8 mouse cellular contexts compared by ENCODE assay signal in genomic region chr2:30363773-30364650, GRCm38 (mm10). TPM values are rescaled to one million over a fixed set of nuclear protein-coding genes. Genes with fewer than 3 reads are reported as not detected.
DNase-seq lines count a peak whose midpoint lies in the region; ATAC-seq and TF ChIP-seq lines count a peak whose summit lies in the region.

Gene Miga2 (plus strand): TSS chr2:30364233.

- peak within 1 kb of the TSS; percentile 87 for H3K27ac ChIP-seq in forebrain, embryonic 10.5 days
- peak within 1 kb of the TSS; percentile 86 for H3K27ac ChIP-seq in heart, embryonic 15.5 days
- H3K27ac ChIP-seq in liver, embryonic 14.5 days = no peak within 1 kb of the TSS; the same call in 1 of the 2 replicates
- H3K27ac ChIP-seq in neural tube, embryonic 11.5 days (ENCODE audit: low read depth, low read length) = no peak within 1 kb of the TSS
- peak within 1 kb of the TSS; percentile 63; the same call in 1 of the 2 replicates for H3K27ac ChIP-seq in stomach, postnatal 0 days (replicated peaks)

- WGBS in forebrain, embryonic 10.5 days = under 1% methylated on average over 54 of the region's 54 CpGs
- under 1% methylated on average over 54 of the region's 54 CpGs for WGBS in heart, embryonic 15.5 days
- under 1% methylated on average over 54 of the region's 54 CpGs for WGBS in liver, embryonic 14.5 days (ENCODE audit: insufficient replicate concordance)
- WGBS in neural tube, embryonic 11.5 days = under 1% methylated on average over 54 of the region's 54 CpGs
- WGBS in stomach, postnatal 0 days = under 1% methylated on average over 53 of the region's 54 CpGs

- DNase-seq in CD8-positive naive resting alpha-beta T cell, adult 2 months (ENCODE audit: low read depth in 2 of 2, low spot score in 2 of 2) = peak; percentile 87 to 93
- peak; percentile 99 for DNase-seq in c-Kit-positive CD71-negative TER-119-negative erythroid progenitor cells, embryonic 14.5 days (ENCODE audit: low read depth)
- DNase-seq in forebrain, embryonic 10.5 days (ENCODE audit: extremely low spot score, low spot score) = peak; percentile 98
- peak; percentile 99 for DNase-seq in kidney, postnatal 25 days
- peak; percentile 98 to 99 (median 99) for DNase-seq in liver, embryonic 14.5 days (ENCODE audit: low read depth in 3 of 3, low spot score in 3 of 3)
- DNase-seq in neural tube, embryonic 11.5 days (ENCODE audit: low spot score) = peak; percentile 99
- peak; percentile 99 for DNase-seq in stomach, postnatal 0 days (ENCODE audit: low spot score)

- TF ChIP-seq CTCF in liver, embryonic 14.5 days (IDR thresholded peaks at IDR 0.05; ENCODE audit: low read depth) = 0 out of 2 replicates have a peak, but pooled peaks have one; percentile 1
- TF ChIP-seq CTCF in stomach, postnatal 0 days (IDR thresholded peaks at IDR 0.05; ENCODE audit: low read depth) = 0 out of 2 replicates have a peak, but pooled peaks have one; percentile 35

- peak; percentile 99 for ATAC-seq in heart, embryonic 15.5 days (replicated peaks; ENCODE audit: insufficient number of reproducible peaks, insufficient read depth, low FRiP score, low read depth)
- peak; percentile 95 for ATAC-seq in liver, embryonic 14.5 days (ENCODE audit: insufficient read depth)
- ATAC-seq in neural tube, embryonic 11.5 days (ENCODE audit: insufficient read depth, low FRiP score, low TSS enrichment) = peak; percentile 99
- ATAC-seq in stomach, postnatal 0 days (ENCODE audit: low FRiP score, low TSS enrichment) = peak; percentile 98

- no peaks in the 10 kb centered on the region; the same call in 1 of the 2 replicates for H3K27me3 ChIP-seq in forebrain, embryonic 10.5 days (ENCODE audit: poor library complexity, severe bottlenecking)
- no peaks in the 10 kb centered on the region for H3K27me3 ChIP-seq in heart, embryonic 15.5 days
- no peaks in the 10 kb centered on the region for H3K27me3 ChIP-seq in liver, embryonic 14.5 days (ENCODE audit: control insufficient read depth, insufficient read depth, low read length)
- H3K27me3 ChIP-seq in neural tube, embryonic 11.5 days (ENCODE audit: control insufficient read depth, insufficient read depth, low read length) = no peaks in the 10 kb centered on the region
- H3K27me3 ChIP-seq in stomach, postnatal 0 days (ENCODE audit: control insufficient read depth, insufficient read depth, low read length) = no peaks in the 10 kb centered on the region

- H3K9ac ChIP-seq in heart, embryonic 15.5 days = peak within 1 kb of the TSS; percentile 93
- H3K9ac ChIP-seq in liver, embryonic 14.5 days (replicated peaks) = peak within 1 kb of the TSS; percentile 64
- H3K9ac ChIP-seq in neural tube, embryonic 11.5 days (ENCODE audit: low read length) = peak within 1 kb of the TSS; percentile 77
- H3K9ac ChIP-seq in stomach, postnatal 0 days (ENCODE audit: low read length) = peak within 1 kb of the TSS; percentile 79

- H3K4me1 ChIP-seq in forebrain, embryonic 10.5 days = peaks cover 18% of the 10 kb centered on the region
- H3K4me1 ChIP-seq in heart, embryonic 15.5 days (replicated peaks) = peaks cover 31% of the 10 kb centered on the region
- peaks cover 13 to 15% of the 10 kb centered on the region in 2 experiments for H3K4me1 ChIP-seq in liver, embryonic 14.5 days (replicated peaks; ENCODE audit: control insufficient read depth in 2 of 2, insufficient read depth in 2 of 2, low read length in 1 of 2)
- peaks cover 11% of the 10 kb centered on the region for H3K4me1 ChIP-seq in neural tube, embryonic 11.5 days (ENCODE audit: control insufficient read depth, insufficient read depth, low read length)
- 0 out of 2 replicates have a peak, but pooled peaks cover 5% of the 10 kb centered on the region for H3K4me1 ChIP-seq in stomach, postnatal 0 days (replicated peaks; ENCODE audit: control insufficient read depth, insufficient read depth)

- peak within 1 kb of the TSS; percentile 78 for H3K4me2 ChIP-seq in heart, embryonic 15.5 days
- peak within 1 kb of the TSS; percentile 92 for H3K4me2 ChIP-seq in liver, embryonic 14.5 days (ENCODE audit: low read depth)
- peak within 1 kb of the TSS; percentile 95 for H3K4me2 ChIP-seq in neural tube, embryonic 11.5 days (ENCODE audit: low read depth)
- peak within 1 kb of the TSS; percentile 92 for H3K4me2 ChIP-seq in stomach, postnatal 0 days (replicated peaks; ENCODE audit: low read depth)

- no peak for TF ChIP-seq EP300 in liver, embryonic 14.5 days (IDR thresholded peaks at IDR 0.05; ENCODE audit: low read depth)
- TF ChIP-seq EP300 in stomach, postnatal 0 days (optimal IDR thresholded peaks at IDR 0.05) = no peak

- peak within 1 kb of the TSS; percentile 85 for H3K4me3 ChIP-seq in forebrain, embryonic 10.5 days
- peak within 1 kb of the TSS; percentile 93 for H3K4me3 ChIP-seq in heart, embryonic 15.5 days
- H3K4me3 ChIP-seq in liver, embryonic 14.5 days (ENCODE audit: insufficient read depth in 1 of 2, low read depth in 2 of 2, low read length in 2 of 2) = peak within 1 kb of the TSS; percentile 66 to 78
- H3K4me3 ChIP-seq in neural tube, embryonic 11.5 days (ENCODE audit: low read depth, low read length) = peak within 1 kb of the TSS; percentile 93
- H3K4me3 ChIP-seq in stomach, postnatal 0 days (ENCODE audit: low read depth, low read length) = peak within 1 kb of the TSS; percentile 87

- H3K9me3 ChIP-seq in forebrain, embryonic 10.5 days = no peaks in the 10 kb centered on the region
- H3K9me3 ChIP-seq in heart, embryonic 15.5 days (replicated peaks) = no peaks in the 10 kb centered on the region
- no peaks in the 10 kb centered on the region; the same call in 1 of the 2 replicates for H3K9me3 ChIP-seq in liver, embryonic 14.5 days (ENCODE audit: control insufficient read depth, low read length)
- H3K9me3 ChIP-seq in neural tube, embryonic 11.5 days (ENCODE audit: control insufficient read depth, low read length) = no peaks in the 10 kb centered on the region
- H3K9me3 ChIP-seq in stomach, postnatal 0 days (ENCODE audit: control insufficient read depth, low read length) = no peaks in the 10 kb centered on the region

- peaks cover 30% of the 10 kb centered on the region for H3K36me3 ChIP-seq in forebrain, embryonic 10.5 days (replicated peaks)
- peaks cover 21% of the 10 kb centered on the region for H3K36me3 ChIP-seq in heart, embryonic 15.5 days
- peaks cover 7% of the 10 kb centered on the region for H3K36me3 ChIP-seq in liver, embryonic 14.5 days (replicated peaks; ENCODE audit: control insufficient read depth, insufficient read depth, low read depth)
- peaks cover 4% of the 10 kb centered on the region for H3K36me3 ChIP-seq in neural tube, embryonic 11.5 days (ENCODE audit: control insufficient read depth, insufficient read depth, low read length)
- peaks cover 4% of the 10 kb centered on the region; the same call in 1 of the 2 replicates for H3K36me3 ChIP-seq in stomach, postnatal 0 days (ENCODE audit: control insufficient read depth, insufficient read depth, low read length)

RNA-seq across cellular contexts. Expression of gene Miga2, which starts in this region (rescaled TPM):
- polyA plus RNA-seq in forebrain, embryonic 10.5 days (2016; fragmentation: Nextera tagmentation; extraction: Ambion mirVana) = 29.9 and 30.9 TPM in 2 replicates
- polyA plus RNA-seq in heart, embryonic 15.5 days (2015; fragmentation: Nextera tagmentation; extraction: Ambion mirVana) = 32.6 and 35.5 TPM in 2 replicates
- polyA plus RNA-seq in liver, embryonic 14.5 days (2012; rRNA removed) = 6.1 and 6.9 TPM in 2 replicates
- 5.3 and 5.8 TPM in 2 replicates for polyA plus RNA-seq in liver, embryonic 14.5 days (2014; fragmentation: Nextera tagmentation; extraction: Ambion mirVana)
- 23.2 and 27.5 TPM in 2 replicates for polyA plus RNA-seq in neural tube, embryonic 11.5 days (2014; fragmentation: Nextera tagmentation; extraction: Ambion mirVana)
- polyA plus RNA-seq in stomach, postnatal 0 days (2015; fragmentation: Nextera tagmentation; extraction: Ambion mirVana) = 16.8 and 17.8 TPM in 2 replicates

Comparison
In these comparisons a context has a peak if more than half of its experiments do, and no peak if none do; other contexts are left out.
1. H3K27ac ChIP-seq: peak in forebrain, embryonic 10.5 days (single experiment), heart, embryonic 15.5 days (single experiment) and stomach, postnatal 0 days (single experiment); none in liver, embryonic 14.5 days (single experiment) and neural tube, embryonic 11.5 days (single experiment).
2. Peak in every context shown above with its lines, with median percentiles within 50 percentile points of each other: DNase-seq, H3K4me3 ChIP-seq, ATAC-seq, H3K4me2 ChIP-seq and H3K9ac ChIP-seq.